Mouse (Mus musculus) adrenal gland, adult 18-20 months (tissue): ENCODE results near the gene Gm9513. TPM values are rescaled to one million over a fixed set of nuclear protein-coding genes. Genes with fewer than 3 reads are reported as not detected.

ENCODE experiments used
- DNase-seq, 2 experiments: peaks; one replicate each; pipeline ENCODE4 v3.0.0; 2021 to 2022; ENCODE audit warnings: low spot score in 2 of 2
- long read RNA-seq, 2 experiments: library from polyadenylated mRNA; stranded (forward); transcript quantifications; one replicate each; pipeline ENCODE4 v2.0.0; 2021
- total RNA-seq, 2 experiments: library from RNA; stranded (reverse); gene quantifications; 1 replicate in 1 of 2; 2 replicates in 1 of 2; pipeline ENCODE4 v1.2.3; 2021

Gene Gm9513
- not detected for total RNA-seq
- long read RNA-seq, experiment 1: 0 reads
- long read RNA-seq, experiment 2: 0 reads

- DNase-seq: no peak
These were observed at the start of gene Gm9513 for GRCm38 (mm10) chr9:36475338-36475737. Gm9513 (plus strand) TSS chr9:36475638.

GRCm38 (mm10) chr9:36431584-36431983, 43.9 kb upstream of the Gm9513 start, which contains the start of gene Gm7257:
Gm7257 (plus strand) TSS chr9:36431884.
- DNase-seq: no peak

GRCm38 (mm10) chr9:36435051-36435764, 40.2 kb upstream of the Gm9513 start:
- peak in 1 of 2 experiments; percentile 20 for DNase-seq

GRCm38 (mm10) chr9:36494501-36495220, 19.2 kb downstream of the Gm9513 start:
- no peak for DNase-seq

- DNase-seq: no peak
These were observed 20.4 kb downstream of the Gm9513 start for GRCm38 (mm10) chr9:36495824-36496223.

- DNase-seq: no peak
These were observed 28.8 kb downstream of the Gm9513 start for GRCm38 (mm10) chr9:36504211-36504610.

Other genes with a start within 250 kb of the Gm9513 start
- gene Gm7257, start 43.8 kb upstream of the Gm9513 start, total RNA-seq: not detected
- not detected for gene Gm5615, start 66.3 kb downstream of the Gm9513 start, total RNA-seq
- gene Gm17689, start 107.0 kb downstream of the Gm9513 start, total RNA-seq: not detected
- not detected for gene A630095E13Rik, start 167.7 kb downstream of the Gm9513 start, total RNA-seq
- not detected for gene Acrv1, start 217.6 kb downstream of the Gm9513 start, total RNA-seq